Mouse (Mus musculus): ENCODE results near the gene Olfr641.

Gene Olfr641

GRCm38 (mm10) chr7:104035145-104035544 is at the start of gene Olfr641:
Gene Olfr641, plus strand, starts transcription at chr7:104035445.
- no peak for DNase-seq

GRCm38 (mm10) chr7:103998446-103998845 is 36.8 kb upstream of the Olfr641 start, which contains the start of gene Olfr638:
Gene Olfr638, plus strand, starts transcription at chr7:103998746.
- no peak for DNase-seq

- DNase-seq = no peak
These were observed 36.1 kb upstream of the Olfr641 start for GRCm38 (mm10) chr7:103999124-103999523.

- DNase-seq = no peak
These were observed 18.0 kb upstream of the Olfr641 start, which contains the start of gene Olfr639 for GRCm38 (mm10) chr7:104017203-104017602. Gene Olfr639, minus strand, starts transcription at chr7:104017303.

GRCm38 (mm10) chr7:104018953-104019352 is 16.3 kb upstream of the Olfr641 start:
- DNase-seq = no peak

GRCm38 (mm10) chr7:104021651-104022050 is 13.6 kb upstream of the Olfr641 start:
- DNase-seq = no peak

- DNase-seq = no peak
These were observed 9.8 kb upstream of the Olfr641 start, which contains the start of gene Olfr640 for GRCm38 (mm10) chr7:104025473-104025872. Gene Olfr640, minus strand, starts transcription at chr7:104025573.

- no peak for DNase-seq
These were observed 8.3 kb upstream of the Olfr641 start for GRCm38 (mm10) chr7:104026978-104027377.

- no peak for DNase-seq
These were observed 15.5 kb downstream of the Olfr641 start for GRCm38 (mm10) chr7:104050745-104051144.

GRCm38 (mm10) chr7:104052566-104052965 is 17.3 kb downstream of the Olfr641 start, which contains the start of gene Olfr642:
Gene Olfr642, minus strand, starts transcription at chr7:104052666.
- DNase-seq = no peak

GRCm38 (mm10) chr7:104059215-104059614 is 24.0 kb downstream of the Olfr641 start:
- no peak for DNase-seq

GRCm38 (mm10) chr7:104061345-104061744 is 26.1 kb downstream of the Olfr641 start, which contains the start of gene 4930516K23Rik:
Gene 4930516K23Rik, minus strand, starts transcription at chr7:104061445.
- no peak for DNase-seq

- no peak for DNase-seq
These were observed 36.5 kb downstream of the Olfr641 start, which contains the start of gene Olfr644 for GRCm38 (mm10) chr7:104071769-104072168. Gene Olfr644, minus strand, starts transcription at chr7:104071869.

- DNase-seq = no peak
These were observed 50.1 kb downstream of the Olfr641 start, which contains the start of gene Olfr645 for GRCm38 (mm10) chr7:104085365-104085764. Gene Olfr645, minus strand, starts transcription at chr7:104085465.
